Mouse (Mus musculus) spleen, adult 18-20 months (tissue): ENCODE results near the gene Cdc42bpb.

Experiments used
- DNase-seq, 2 experiments: peaks; one replicate each; pipeline ENCODE4 v3.0.0; 2022; ENCODE audit warnings: mixed read lengths in 2 of 2

The Cdc42bpb gene

GRCm38 (mm10) chr12:111385883-111386641 lies 8.5 kb upstream of the Cdc42bpb start:
- DNase-seq: no peak

- DNase-seq: no peak
These were observed 1.3 kb upstream of the Cdc42bpb start for GRCm38 (mm10) chr12:111378812-111379211.

GRCm38 (mm10) chr12:111377986-111378490 lies 520 bp upstream of the Cdc42bpb start:
- no peak for DNase-seq

- DNase-seq: peak; percentile 7 to 14
These were observed 639 bp downstream of the Cdc42bpb start for GRCm38 (mm10) chr12:111376826-111377331.

- DNase-seq: no peak
These were observed 1.5 kb downstream of the Cdc42bpb start for GRCm38 (mm10) chr12:111376053-111376452.

- DNase-seq: no peak
These were observed 2.0 kb downstream of the Cdc42bpb start for GRCm38 (mm10) chr12:111375559-111375958.

GRCm38 (mm10) chr12:111374727-111375126 lies 2.8 kb downstream of the Cdc42bpb start:
- no peak for DNase-seq

GRCm38 (mm10) chr12:111373411-111373810 lies 4.1 kb downstream of the Cdc42bpb start:
- DNase-seq: no peak

- no peak for DNase-seq
These were observed 5.6 kb downstream of the Cdc42bpb start for GRCm38 (mm10) chr12:111371905-111372304.

- DNase-seq: no peak
These were observed 7.3 kb downstream of the Cdc42bpb start for GRCm38 (mm10) chr12:111370249-111370648.

- no peak for DNase-seq
These were observed 10.5 kb downstream of the Cdc42bpb start for GRCm38 (mm10) chr12:111367065-111367464.

GRCm38 (mm10) chr12:111364234-111364633 lies 13.3 kb downstream of the Cdc42bpb start:
- DNase-seq: no peak

- DNase-seq: no peak
These were observed 16.0 kb downstream of the Cdc42bpb start for GRCm38 (mm10) chr12:111361319-111362098.

GRCm38 (mm10) chr12:111360671-111361070 lies 16.8 kb downstream of the Cdc42bpb start:
- DNase-seq: no peak

- no peak for DNase-seq
These were observed 21.3 kb downstream of the Cdc42bpb start for GRCm38 (mm10) chr12:111356216-111356615.

GRCm38 (mm10) chr12:111354142-111354541 lies 23.4 kb downstream of the Cdc42bpb start:
- no peak for DNase-seq

- DNase-seq: no peak
These were observed 24.0 kb downstream of the Cdc42bpb start for GRCm38 (mm10) chr12:111353439-111353915.

- DNase-seq: no peak
These were observed 24.5 kb downstream of the Cdc42bpb start for GRCm38 (mm10) chr12:111353008-111353407.

- DNase-seq: no peak
These were observed 25.0 kb downstream of the Cdc42bpb start for GRCm38 (mm10) chr12:111352520-111352919.

- no peak for DNase-seq
These were observed 27.8 kb downstream of the Cdc42bpb start for GRCm38 (mm10) chr12:111349540-111350231.

GRCm38 (mm10) chr12:111343956-111344355 lies 33.6 kb downstream of the Cdc42bpb start:
- DNase-seq: no peak

- DNase-seq: no peak
These were observed 36.8 kb downstream of the Cdc42bpb start for GRCm38 (mm10) chr12:111340692-111341091.

GRCm38 (mm10) chr12:111337864-111338354 lies 39.6 kb downstream of the Cdc42bpb start:
- no peak for DNase-seq
